Mouse (Mus musculus): ENCODE measurements around the gene Snrpa1.

GRCm38 (mm10) chr7:66038261-66038660 lies 20.5 kb upstream of the Snrpa1 start:
- TF ChIP-seq POLR2A (IDR thresholded peaks at IDR 0.05; ENCODE audit: low read depth, low read length) (no peak), CTCF (IDR thresholded peaks at IDR 0.05; ENCODE audit: extremely low read depth, insufficient read depth, insufficient read length, insufficient replicate concordance) (no peak)
